Mouse (Mus musculus): ENCODE results near the gene Msrb2.

DNA sequence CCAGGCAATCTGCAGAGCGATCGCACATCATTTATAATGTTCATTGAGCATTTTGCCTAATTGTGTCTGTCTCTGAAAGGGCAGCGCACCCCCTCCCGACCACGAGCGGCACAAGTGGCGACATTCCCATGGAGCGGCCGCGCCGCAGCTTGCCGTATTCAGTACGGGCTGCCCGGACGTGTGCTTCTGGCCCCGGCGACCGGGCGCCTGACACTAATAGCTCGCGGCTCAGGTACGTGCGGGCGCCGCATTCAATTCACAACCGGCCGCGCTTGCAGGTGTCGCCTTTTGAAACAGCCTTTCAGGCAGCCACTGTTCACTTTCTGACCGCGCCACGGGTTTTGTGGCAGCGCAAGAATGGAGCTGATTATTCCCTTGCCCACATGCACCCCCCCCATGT lies 59.5 kb downstream of the Msrb2 start:
- no peak for TF ChIP-seq CTCF (IDR thresholded peaks at IDR 0.05; ENCODE audit: low read depth)
- no peak for TF ChIP-seq EP300 (IDR thresholded peaks at IDR 0.05; ENCODE audit: low read depth)
